Mouse (Mus musculus) MEL (cell line): Measurements from ENCODE around the gene Rnf123. TPM values are rescaled to one million over a fixed set of nuclear protein-coding genes. Genes with fewer than 3 reads are reported as not detected.

ENCODE experiments used
- DNase-seq: peaks from one replicate; pipeline ENCODE4 v3.0.0; 2011; ENCODE audit warnings: low read depth, low spot score
- H3K27ac ChIP-seq: 2 replicates; pipeline ENCODE4 v1.5.1; 2012; ENCODE audit warnings: low read depth, mild to moderate bottlenecking, control low read depth, low read length, moderate library complexity; ENCODE audit not compliant: control insufficient read depth
- H3K27me3 ChIP-seq, 2 experiments: fragments of 150-350 bp in 1 of 2; sonication (generic) in 1 of 2; 2 replicates each; pipeline ENCODE4 v1.6.1; 2012; ENCODE audit warnings: low read length in 2 of 2, mild to moderate bottlenecking in 2 of 2, improper control_type of control experiment in 1 of 2, moderate library complexity in 1 of 2; ENCODE audit not compliant: insufficient read depth in 2 of 2, control insufficient read depth in 1 of 2
- H3K36me3 ChIP-seq, 2 experiments: 2 replicates each; pipeline ENCODE4 v1.6.1; 2012 to 2014; ENCODE audit warnings: low read length in 2 of 2, improper control_type of control experiment in 1 of 2, inconsistent platforms in 1 of 2, mild to moderate bottlenecking in 1 of 2; ENCODE audit not compliant: insufficient read depth in 2 of 2, control insufficient read depth in 1 of 2
- H3K4me1 ChIP-seq, 2 experiments: fragments of 150-350 bp in 1 of 2; sonication (generic) in 1 of 2; 2 replicates each; pipeline ENCODE4 v1.6.1; 2012; ENCODE audit warnings: low read length in 2 of 2, improper control_type of control experiment in 1 of 2, mild to moderate bottlenecking in 1 of 2; ENCODE audit not compliant: insufficient read depth in 2 of 2, control insufficient read depth in 1 of 2
- H3K4me3 ChIP-seq, 2 experiments: fragments of 150-350 bp in 1 of 2; sonication (generic) in 1 of 2; 2 replicates each; pipeline ENCODE4 v1.5.1; 2012; ENCODE audit warnings: low read depth in 2 of 2, low read length in 2 of 2, mild to moderate bottlenecking in 2 of 2, moderate library complexity in 2 of 2, control low read depth in 1 of 2, improper control_type of control experiment in 1 of 2; ENCODE audit not compliant: control insufficient read depth in 1 of 2, insufficient read depth in 1 of 2
- H3K79me2 ChIP-seq: 2 replicates; pipeline ENCODE4 v1.6.1; 2012; ENCODE audit warnings: mild to moderate bottlenecking, low read length, moderate library complexity; ENCODE audit not compliant: control insufficient read depth, poor library complexity, insufficient read depth
- H3K9ac ChIP-seq: 2 replicates; pipeline ENCODE4 v1.6.1; 2012; ENCODE audit warnings: low read depth, mild to moderate bottlenecking, control low read depth, low read length, moderate library complexity; ENCODE audit not compliant: control insufficient read depth, poor library complexity, severe bottlenecking
- H3K9me3 ChIP-seq: fragments of 150-350 bp; sonication (generic); replicated peaks from 2 replicates; pipeline ENCODE4 v1.6.1; 2012; ENCODE audit warnings: mild to moderate bottlenecking, low read length, improper control_type of control experiment, moderate library complexity; ENCODE audit not compliant: insufficient read depth
- E2F4 ChIP-seq: IDR thresholded peaks from 2 replicates; pipeline ENCODE4 v1.6.1; 2011; ENCODE audit warnings: low read depth, low read length, improper control_type of control experiment, borderline replicate concordance
- EP300 ChIP-seq, 2 experiments: IDR thresholded peaks; 2 replicates each; pipeline ENCODE4 v1.6.1; 2011; ENCODE audit warnings: improper control_type of control experiment in 2 of 2, low read length in 2 of 2, low read depth in 1 of 2, mild to moderate bottlenecking in 1 of 2
- GATA1 ChIP-seq: IDR thresholded peaks from 2 replicates; pipeline ENCODE4 v1.6.1; 2011; ENCODE audit warnings: low read depth, low read length, improper control_type of control experiment
- JUND ChIP-seq: IDR thresholded peaks from 2 replicates; pipeline ENCODE4 v1.6.1; 2011; ENCODE audit warnings: low read depth, mild to moderate bottlenecking, improper control_type of control experiment, low read length
- KAT2A ChIP-seq: conservative IDR thresholded peaks from 2 replicates; pipeline ENCODE4 v1.6.1; 2012; ENCODE audit warnings: low read depth, low read length, improper control_type of control experiment, inconsistent platforms
- MAZ ChIP-seq: IDR thresholded peaks from 2 replicates; pipeline ENCODE4 v1.6.1; 2012; ENCODE audit warnings: low read depth, mild to moderate bottlenecking, inconsistent platforms, low read length, improper control_type of control experiment
- MYC ChIP-seq: IDR thresholded peaks from 2 replicates; pipeline ENCODE4 v1.6.1; 2011; ENCODE audit warnings: low read depth, mild to moderate bottlenecking, low read length, improper control_type of control experiment, moderate library complexity
- NELFE ChIP-seq: IDR thresholded peaks from 2 replicates; pipeline ENCODE4 v1.6.1; 2011; ENCODE audit warnings: low read depth, low read length, improper control_type of control experiment
- POLR2AphosphoS2 ChIP-seq: IDR thresholded peaks from 2 replicates; pipeline ENCODE4 v1.6.1; 2011; ENCODE audit warnings: low read length, improper control_type of control experiment
- RCOR1 ChIP-seq: IDR thresholded peaks from 2 replicates; pipeline ENCODE4 v1.6.1; 2012; ENCODE audit warnings: low read depth, mild to moderate bottlenecking, inconsistent platforms, low read length, improper control_type of control experiment
- SIN3A ChIP-seq: IDR thresholded peaks from 2 replicates; pipeline ENCODE4 v1.6.1; 2012; ENCODE audit warnings: low read length, improper control_type of control experiment, inconsistent platforms
- SMC3 ChIP-seq: IDR thresholded peaks from 2 replicates; pipeline ENCODE4 v1.6.1; 2011; ENCODE audit warnings: low read depth, low read length, improper control_type of control experiment
- TAL1 ChIP-seq: IDR thresholded peaks from 2 replicates; pipeline ENCODE4 v1.6.1; 2012; ENCODE audit warnings: mild to moderate bottlenecking, inconsistent platforms, low read length, moderate library complexity, mixed read lengths
- UBTF ChIP-seq: IDR thresholded peaks from 2 replicates; pipeline ENCODE4 v1.6.1; 2012; ENCODE audit warnings: low read depth, mild to moderate bottlenecking, inconsistent platforms, low read length, improper control_type of control experiment, moderate library complexity, borderline replicate concordance; ENCODE audit not compliant: insufficient read depth
- USF1 ChIP-seq: IDR thresholded peaks from 2 replicates; pipeline ENCODE4 v1.6.1; 2014; ENCODE audit warnings: low read depth, mild to moderate bottlenecking, inconsistent platforms, low read length, improper control_type of control experiment, moderate library complexity
- USF2 ChIP-seq, 2 experiments: IDR thresholded peaks; 2 replicates each; pipeline ENCODE4 v1.6.1; 2011 to 2012; ENCODE audit warnings: improper control_type of control experiment in 2 of 2, low read length in 2 of 2, borderline replicate concordance in 1 of 2, inconsistent platforms in 1 of 2, low read depth in 1 of 2, mild to moderate bottlenecking in 1 of 2; ENCODE audit not compliant: insufficient read depth in 1 of 2
- ZKSCAN1 ChIP-seq: IDR thresholded peaks from 2 replicates; pipeline ENCODE4 v1.6.1; 2012; ENCODE audit warnings: low read depth, mild to moderate bottlenecking, inconsistent platforms, low read length, improper control_type of control experiment, moderate library complexity
- polyA plus RNA-seq, 2 experiments: library from polyadenylated mRNA; stranded (reverse) in 1 of 2; unstranded in 1 of 2; fragments of >175 nt in 1 of 2; fragments of >200 nt in 1 of 2; gene quantifications; 2 replicates each; pipeline versions ENCODE4 v1.2.1 to v1.2.4; 2012; ENCODE audit warnings: low replicate concordance in 2 of 2, low read depth in 1 of 2; ENCODE audit not compliant: insufficient read length in 2 of 2, insufficient read depth in 1 of 2, missing spikeins in 1 of 2
- total RNA-seq: library from RNA; depleted of rRNA; stranded (reverse); fragments of 300-350 nt; gene quantifications from 2 replicates; pipeline ENCODE4 v1.2.3, GENCODE M21; 2012

Rnf123 gene
- total and polyA plus RNA-seq, 3 experiments = 28.5 to 74.8 TPM; not detected in 1

DNA sequence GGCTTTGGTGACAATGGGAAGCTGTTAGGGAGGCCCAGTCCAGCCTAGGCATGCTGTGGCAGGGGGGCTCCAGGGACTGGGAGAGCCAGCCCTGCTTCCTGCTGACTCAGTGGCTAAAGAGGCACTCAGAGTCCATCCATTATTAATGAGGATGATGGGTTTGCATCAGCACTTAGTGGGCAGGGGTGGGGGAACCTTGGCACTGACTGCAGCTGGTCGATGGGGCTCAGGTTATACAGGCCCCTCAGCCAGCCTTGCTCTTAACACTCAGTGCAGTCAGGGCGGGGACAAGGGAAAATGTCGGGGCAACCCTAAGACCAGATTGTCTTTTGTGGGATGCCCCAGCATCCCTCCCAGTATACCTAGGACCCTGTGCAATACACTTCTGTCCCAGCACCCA, 21.0 kb downstream of the Rnf123 start:
- Histone ChIP-seq H3K79me2 (no peaks in the 10 kb centered on the region), H3K9me3 (no peaks in the 10 kb centered on the region), H3K36me3 (no peaks in the 10 kb centered on the region; a peak in 1 of 4 replicates), H3K27me3 (no peaks in the 10 kb centered on the region), H3K4me1 (no peaks in the 10 kb centered on the region), H3K4me3 (no peak overlapping the region), H3K27ac (no peak overlapping the region), H3K9ac (no peak overlapping the region)
- TF ChIP-seq USF2 (IDR thresholded peaks at IDR 0.05; ENCODE audit: borderline replicate concordance in 1 of 2, insufficient read depth in 1 of 2, low read depth in 1 of 2, low read length in 2 of 2) = no peak
- no peak for DNase-seq

DNA sequence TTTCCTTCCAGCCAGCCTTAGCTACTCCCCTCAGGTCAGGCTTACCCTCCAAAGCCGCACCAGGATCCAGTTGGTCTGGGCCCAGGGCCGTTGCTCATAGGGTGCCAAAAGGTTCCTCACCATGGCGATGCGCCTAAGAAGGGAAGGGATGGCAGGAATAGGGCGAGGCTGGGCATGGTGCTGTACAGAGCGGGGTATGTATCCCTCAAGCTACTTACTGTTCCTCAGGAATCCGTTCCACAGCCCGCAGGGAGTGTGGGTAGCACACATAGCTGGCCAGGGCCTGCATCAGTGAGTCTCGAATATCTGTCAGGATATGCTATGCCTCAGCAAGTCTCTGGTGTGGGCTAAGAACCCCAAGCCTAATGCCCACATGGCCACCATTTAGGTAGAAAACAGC, 24.9 kb downstream of the Rnf123 start:
- no peak overlapping the region for H3K9ac ChIP-seq
- no peaks in the 10 kb centered on the region; a peak in 1 of 4 replicates for H3K36me3 ChIP-seq
- H3K79me2 ChIP-seq = no peaks in the 10 kb centered on the region
- H3K4me1 ChIP-seq = peaks cover 0 to under 1% of the 10 kb centered on the region in 2 experiments; a peak in 1 of 4 replicates
- no peak overlapping the region for H3K4me3 ChIP-seq
- no peaks in the 10 kb centered on the region for H3K9me3 ChIP-seq
- TF ChIP-seq RCOR1 (no peak), MYC (no peak), SMC3 (no peak), EP300 (IDR thresholded peaks at IDR 0.05; ENCODE audit: low read depth in 1 of 2, low read length in 2 of 2) (no peak), POLR2AphosphoS2 (no peak), GATA1 (no peak), KAT2A (no peak), ZKSCAN1 (no peak), USF1 (no peak), JUND (no peak), MAZ (no peak), E2F4 (no peak), UBTF (no peak), TAL1 (no peak)
- TF ChIP-seq, all 39 proteins: peak for 0
- no peak for DNase-seq
- no peak overlapping the region for H3K27ac ChIP-seq
- no peaks in the 10 kb centered on the region for H3K27me3 ChIP-seq

DNA sequence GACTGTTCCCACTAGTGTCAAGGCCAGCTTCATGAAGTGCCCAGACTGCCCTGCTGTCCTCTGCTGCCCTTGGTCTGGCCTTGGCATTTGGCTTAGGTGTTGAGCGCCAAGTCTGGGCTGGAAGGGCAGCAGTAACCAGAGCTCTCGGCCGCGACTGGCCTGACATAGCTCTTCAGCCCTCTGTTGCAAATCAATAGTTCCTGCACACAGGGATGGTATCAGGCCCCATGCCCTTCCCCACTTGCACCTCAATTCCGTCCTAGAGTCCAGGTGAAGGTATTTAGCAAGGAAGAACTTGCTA, 25.9 kb downstream of the Rnf123 start:
- no peaks in the 10 kb centered on the region for H3K79me2 ChIP-seq
- DNase-seq = no peak
- no peak overlapping the region for H3K9ac ChIP-seq
- no peaks in the 10 kb centered on the region; a peak in 1 of 4 replicates for H3K36me3 ChIP-seq
- no peak for TF ChIP-seq NELFE
- TF ChIP-seq SIN3A = no peak
- no peaks in the 10 kb centered on the region for H3K27me3 ChIP-seq
- H3K9me3 ChIP-seq = no peaks in the 10 kb centered on the region
- H3K27ac ChIP-seq = no peak overlapping the region
- peaks cover 0 to 3% of the 10 kb centered on the region in 2 experiments; a peak in 1 of 4 replicates for H3K4me1 ChIP-seq
- no peak overlapping the region for H3K4me3 ChIP-seq
